Mouse (Mus musculus) heart, postnatal 36 days (tissue): ENCODE results near the gene Ahcyl1. TPM values are rescaled to one million over a fixed set of nuclear protein-coding genes. Genes with fewer than 3 reads are reported as not detected.

ENCODE experiments used
- DNase-seq, 2 experiments: peaks; one replicate each; pipeline ENCODE4 v3.0.0; 2021 to 2022
- intact Hi-C: fragments of 180-260 bp; cut with DNase I; formaldehyde crosslinking; loops from one replicate; pipeline ENCODE4 v1.15.1; 2025
- total RNA-seq, 2 experiments: library from RNA; stranded (reverse); gene quantifications; 2 replicates each; pipeline ENCODE4 v1.2.3; 2021

Gene Ahcyl1
- total RNA-seq, 2 experiments from 2014 or later = 77.8 to 80.6 TPM

DNA sequence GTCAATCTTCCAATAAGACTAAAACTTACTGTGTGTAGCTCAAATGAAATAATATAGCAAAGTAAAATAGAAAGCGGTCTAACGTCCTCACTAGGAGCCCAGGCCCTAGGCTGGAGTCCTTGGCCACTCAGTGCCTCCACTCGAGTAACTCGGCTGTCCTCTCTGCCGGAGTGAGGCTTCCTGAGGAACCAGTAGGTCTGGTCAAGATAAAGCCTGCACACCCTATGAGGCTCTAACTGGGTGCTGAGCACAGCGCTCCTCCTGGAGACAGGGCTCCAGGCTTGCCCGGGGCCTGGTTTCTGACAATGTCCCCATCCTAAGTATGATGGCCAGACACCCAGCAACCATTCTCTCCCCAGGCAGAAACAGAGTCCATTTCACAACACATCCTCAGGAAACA, 73.8 kb downstream of the Ahcyl1 start:
- no peak for DNase-seq
- intact Hi-C loops = no loop called here

DNA sequence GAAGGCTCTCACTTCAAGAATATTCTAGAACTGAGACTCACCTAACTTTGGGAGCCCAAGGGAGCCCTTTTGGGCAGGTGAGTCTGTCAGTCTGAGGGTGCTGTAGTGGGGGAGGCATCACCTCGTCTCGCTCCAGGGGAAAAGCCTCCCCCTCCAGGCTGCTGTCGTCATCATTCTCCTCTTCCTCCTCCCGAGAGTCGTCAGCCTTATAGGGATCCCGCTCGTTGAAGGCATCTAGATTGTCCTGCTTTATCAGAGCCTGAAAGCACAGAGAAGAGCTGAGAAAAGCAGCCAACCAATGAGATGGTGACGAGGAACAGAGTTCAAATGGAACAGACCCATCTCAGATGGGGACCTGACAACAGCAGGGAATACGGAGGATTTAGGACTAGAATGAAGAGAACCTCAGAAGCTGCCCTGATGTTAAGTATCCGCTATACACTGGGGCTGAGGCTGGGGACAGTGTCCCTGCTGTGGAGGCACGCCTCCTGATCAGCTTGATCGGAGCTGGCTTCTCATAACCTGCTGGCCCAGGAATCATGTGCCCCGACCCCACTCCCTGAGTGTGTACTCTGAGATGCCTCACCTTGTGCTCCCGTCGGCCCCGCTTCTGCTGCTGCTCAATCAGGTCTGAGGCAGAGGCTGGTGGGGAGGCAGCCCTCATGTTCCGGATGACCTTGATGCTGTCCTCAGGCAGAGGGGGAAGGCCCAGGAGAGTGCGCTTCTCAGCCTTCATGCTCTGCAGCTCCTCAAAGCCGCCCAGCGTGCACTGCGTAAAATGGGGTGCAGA, 74.9 kb downstream of the Ahcyl1 start:
- DNase-seq = no peak
- intact Hi-C loops = no loop called here

DNA sequence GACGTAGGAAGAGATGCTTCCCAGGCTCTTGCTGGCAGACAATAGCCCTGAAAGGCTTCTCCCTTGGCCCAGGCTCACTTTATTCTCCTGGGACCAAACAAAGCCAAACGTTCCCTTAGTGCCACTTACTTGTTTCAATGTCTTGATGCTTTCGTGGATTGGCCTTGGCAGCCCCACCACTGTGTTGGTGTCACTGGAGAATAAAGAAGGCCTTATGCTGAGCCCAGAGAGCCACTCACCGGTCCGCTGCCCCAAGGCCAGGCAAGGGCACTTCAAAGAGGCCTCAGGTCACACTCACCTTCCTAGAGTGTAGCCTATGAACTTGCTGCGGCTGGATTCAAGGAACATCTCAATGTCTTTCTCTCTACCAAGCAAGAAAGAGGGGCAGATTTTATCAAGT, 76.4 kb downstream of the Ahcyl1 start:
- DNase-seq = no peak
- intact Hi-C loops = no loop called here

DNA sequence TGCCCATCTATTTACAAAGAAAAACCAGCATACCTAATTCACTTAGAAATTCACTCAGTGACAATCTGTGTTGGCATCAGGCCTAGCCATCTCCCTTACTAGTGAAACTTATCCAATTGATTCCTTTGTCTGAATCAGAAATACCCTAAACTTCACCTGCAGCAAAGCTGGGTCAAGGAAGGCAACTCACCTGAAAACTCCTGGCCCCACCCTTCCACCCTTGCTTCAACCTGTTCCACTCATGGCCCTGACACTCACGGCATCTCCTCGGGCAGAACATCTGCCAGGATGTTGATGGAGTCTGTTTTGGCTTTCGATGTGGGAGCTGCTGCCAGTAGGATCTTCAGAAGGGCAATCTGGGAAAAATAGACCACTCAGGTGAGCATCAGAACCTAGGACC, 78.6 kb downstream of the Ahcyl1 start:
- intact Hi-C loops = no loop called here
- DNase-seq = no peak

Other genes starting within 250 kb of the Ahcyl1 start
- under 1 TPM; 0.11 to 0.33 TPM for gene Kcnc4, start 237.0 kb downstream of the Ahcyl1 start, total RNA-seq
- 1 to 10 TPM; 1.5 to 2.0 TPM for gene Slc6a17, start 178.5 kb downstream of the Ahcyl1 start, total RNA-seq
- not detected for gene Ubl4b, start 141.5 kb downstream of the Ahcyl1 start, total RNA-seq
- not detected for gene Alx3, start 101.5 kb downstream of the Ahcyl1 start, total RNA-seq
- gene Gm10961, start 65.2 kb downstream of the Ahcyl1 start, total RNA-seq = not detected
- 10 to 100 TPM; 19.3 to 20.5 TPM for gene Strip1, start 64.9 kb downstream of the Ahcyl1 start, total RNA-seq
- gene Csf1, start 63.9 kb upstream of the Ahcyl1 start, total RNA-seq = 10 to 100 TPM; 34.4 to 49.5 TPM
- not detected for gene Eps8l3, start 180.7 kb upstream of the Ahcyl1 start, total RNA-seq
- 10 to 100 TPM; 50.5 to 51.2 TPM for gene Gstm5, start 199.3 kb upstream of the Ahcyl1 start, total RNA-seq
- gene Gstm7, start 235.3 kb upstream of the Ahcyl1 start, total RNA-seq = 10 to 100 TPM; 71.7 to 74.3 TPM
- gene Gstm6, start 247.2 kb upstream of the Ahcyl1 start, total RNA-seq = 1 to 10 TPM; 3.0 to 3.3 TPM